Mouse (Mus musculus): ENCODE results near the gene Eed. TPM values are rescaled to one million over a fixed set of nuclear protein-coding genes. Genes with fewer than 3 reads are reported as not detected.

The Eed gene
- total RNA-seq, 2 experiments from 2014 or later, result 117 to 131 TPM

DNA sequence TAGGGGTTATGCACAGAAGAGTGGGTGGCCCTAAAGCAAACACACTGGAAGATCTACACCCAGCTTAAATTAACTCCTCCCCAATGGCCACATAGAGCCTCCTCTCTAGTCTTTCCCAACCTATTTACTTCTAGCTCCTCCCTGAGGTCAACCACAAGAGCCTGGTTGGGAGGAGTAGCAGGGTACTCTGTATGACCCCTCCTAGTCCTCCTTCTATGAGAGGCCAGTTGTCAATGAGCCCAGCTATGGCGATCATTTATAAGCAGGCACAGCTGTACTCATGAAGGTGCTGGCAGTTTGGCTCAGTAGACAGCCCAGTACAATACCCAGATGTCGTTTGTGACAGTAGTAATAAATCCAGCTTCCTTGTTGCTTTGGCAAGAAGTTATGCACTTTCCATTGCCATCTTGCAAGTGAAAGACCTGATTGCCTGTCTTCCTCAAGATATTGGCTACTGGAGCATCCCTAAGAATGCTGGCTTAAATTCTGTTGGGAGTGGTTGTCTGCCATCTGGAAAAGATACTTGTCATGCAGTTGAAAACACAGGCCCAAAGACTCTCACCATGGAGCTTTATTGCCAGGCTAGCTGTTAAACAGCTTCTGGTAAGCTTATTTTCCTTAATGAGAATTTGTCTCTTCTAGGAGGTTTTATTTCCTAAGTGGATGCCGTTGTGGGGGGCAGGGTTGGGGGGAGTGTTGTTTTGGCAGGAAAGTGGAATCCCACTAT lies 67.2 kb downstream of the Eed start:
- ATAC-seq (replicated peaks; ENCODE audit: low FRiP score, low TSS enrichment, poor library complexity, severe bottlenecking), result no peak

DNA sequence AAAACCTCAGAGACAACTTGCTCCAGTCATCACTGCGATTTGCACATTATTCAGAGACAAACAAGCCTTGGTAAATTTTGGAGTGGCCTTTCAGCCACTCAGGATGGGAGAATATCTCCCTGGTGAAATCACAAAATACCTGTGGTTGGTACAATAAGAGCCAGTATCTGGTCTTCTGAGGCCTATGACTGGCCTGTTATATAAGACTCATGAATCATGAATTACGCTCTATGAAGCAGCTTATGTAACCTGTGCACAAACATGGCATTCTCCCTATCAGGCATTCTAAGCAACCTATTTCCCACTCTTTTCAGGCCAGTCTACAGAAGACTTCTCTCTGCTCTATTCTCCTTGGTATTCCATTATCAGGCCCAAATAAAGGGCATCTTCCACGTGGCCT lies 68.4 kb downstream of the Eed start:
- no peak for ATAC-seq (replicated peaks; ENCODE audit: low FRiP score, low TSS enrichment, poor library complexity, severe bottlenecking)

DNA sequence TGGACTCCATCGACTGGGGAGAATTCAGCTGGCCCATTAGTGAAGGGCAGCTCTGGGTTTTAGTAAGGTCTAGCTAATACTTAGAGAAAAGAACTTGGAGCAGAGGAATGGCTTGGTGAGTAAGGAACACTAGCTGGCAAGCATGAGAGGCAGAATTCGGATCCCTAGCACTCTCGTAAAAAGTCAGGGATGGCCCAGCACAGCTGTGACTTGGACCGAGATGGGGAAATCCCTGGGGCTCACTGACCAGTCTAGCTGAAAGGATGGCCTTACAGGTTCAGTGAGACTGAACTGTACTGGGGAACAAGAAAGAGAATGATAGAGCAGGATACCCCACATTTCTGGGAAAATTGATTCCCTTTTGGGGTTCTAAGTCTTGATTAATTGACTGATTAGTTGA lies 71.1 kb downstream of the Eed start:
- ATAC-seq (replicated peaks; ENCODE audit: low FRiP score, low TSS enrichment, poor library complexity, severe bottlenecking), result no peak

DNA sequence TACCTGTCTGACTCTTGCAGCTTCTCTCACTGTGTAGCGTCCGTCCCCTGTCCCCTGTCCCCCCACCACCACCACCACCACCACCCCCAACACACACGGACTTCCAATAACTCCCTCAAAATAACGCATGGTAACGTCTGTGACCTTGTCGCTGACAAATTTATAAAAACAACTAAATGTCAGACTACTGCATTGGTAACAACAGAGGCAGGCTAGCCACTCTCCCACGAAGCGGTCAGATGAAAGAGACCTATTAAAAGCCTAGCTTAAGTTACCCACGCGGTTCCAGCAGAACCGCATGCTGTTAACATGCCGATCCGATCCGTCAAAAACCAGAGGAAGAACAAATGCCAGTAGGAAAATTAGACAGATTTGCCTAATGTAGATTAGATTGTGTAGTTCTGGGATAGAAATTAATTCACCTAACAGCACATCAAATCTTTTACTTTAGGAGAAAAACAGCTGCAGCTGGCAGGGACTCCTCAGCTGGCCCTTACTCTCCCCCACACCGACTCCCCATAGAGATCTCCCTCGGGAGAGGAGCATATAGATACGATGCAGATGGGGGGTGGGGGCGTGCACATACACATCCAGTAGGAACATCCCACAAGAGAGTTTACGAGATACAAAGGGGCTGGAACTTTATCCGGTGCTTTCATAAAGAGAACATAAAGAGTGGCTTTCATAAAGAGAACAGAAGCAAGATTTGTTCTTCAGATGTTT lies 71.7 kb downstream of the Eed start:
- no peak for ATAC-seq (replicated peaks; ENCODE audit: low FRiP score, low TSS enrichment, poor library complexity, severe bottlenecking)

DNA sequence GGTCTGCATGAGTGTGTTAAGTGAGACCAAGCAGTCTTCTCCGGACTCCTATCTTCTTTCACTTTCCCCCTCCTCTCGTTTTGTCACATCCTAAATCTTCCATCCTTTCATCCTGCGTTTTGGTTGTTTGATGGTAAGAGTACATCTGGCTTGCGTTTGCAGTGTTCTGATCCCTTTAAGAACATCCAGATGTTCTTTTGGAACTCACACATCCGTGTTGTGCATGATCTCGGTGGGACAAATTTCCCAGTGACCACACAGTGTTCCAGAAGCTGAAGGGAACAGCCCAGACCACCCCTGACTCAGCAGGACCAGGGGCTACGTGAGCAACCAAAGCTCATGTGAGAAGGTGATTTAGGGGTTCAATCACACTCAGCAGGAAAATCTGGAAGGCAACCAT lies 72.4 kb downstream of the Eed start:
- ATAC-seq (replicated peaks; ENCODE audit: low FRiP score, low TSS enrichment, poor library complexity, severe bottlenecking), result no peak

DNA sequence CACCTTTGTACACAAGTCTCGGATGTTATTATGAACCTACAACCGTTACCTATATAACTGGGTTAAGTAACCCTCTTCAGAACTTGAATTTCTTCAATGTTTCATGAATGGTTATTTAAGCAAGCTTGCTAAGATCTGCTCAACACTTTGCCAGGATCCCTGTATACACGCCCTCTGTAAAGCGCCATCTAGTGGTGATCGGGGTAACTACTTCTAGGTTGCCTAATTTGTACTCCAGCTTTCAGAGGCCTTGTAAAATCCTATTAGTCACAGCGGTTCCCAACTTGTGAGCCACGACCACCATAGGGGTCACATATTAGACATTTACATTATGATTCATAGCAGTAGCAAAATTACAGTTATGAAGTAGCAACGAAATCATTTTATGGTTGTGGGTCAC lies 72.8 kb downstream of the Eed start:
- ATAC-seq (replicated peaks; ENCODE audit: low FRiP score, low TSS enrichment, poor library complexity, severe bottlenecking), result peak; percentile 90

Other genes starting within 250 kb of the Eed start
- not detected in 2 replicates for gene Ccdc81, start 77.4 kb downstream of the Eed start, total RNA-seq (2014; fragmentation: Nextera tagmentation)
- gene Ccdc81, start 77.4 kb downstream of the Eed start, total RNA-seq (2017), result not detected in 2 replicates
- gene Hikeshi, start 39.8 kb downstream of the Eed start, total RNA-seq (2014; fragmentation: Nextera tagmentation), result 78.2 and 103 TPM in 2 replicates
- gene Hikeshi, start 39.8 kb downstream of the Eed start, total RNA-seq (2017), result 129 and 134 TPM in 2 replicates
- 282 and 330 TPM in 2 replicates for gene Picalm, start 149.2 kb upstream of the Eed start, total RNA-seq (2014; fragmentation: Nextera tagmentation)
- gene Picalm, start 149.2 kb upstream of the Eed start, total RNA-seq (2017), result 338 and 342 TPM in 2 replicates

Data from megakaryocyte-erythroid progenitor cell, adult 5-6 weeks (primary cell).